Mouse (Mus musculus) liver, embryonic 11.5 days (tissue): ENCODE measurements at regions not wholly inside any gene's neighbourhood (a gene's known extent, or its start where the extent isn't known, plus 50 kb on each side); places are given as distances from the start of the nearest gene placed in this dataset.

Experiments used
- ATAC-seq: fragments of 200-750 bp; cut with Nextera tagmentation; replicated peaks from 2 replicates; pipeline ENCODE4 v1.8.0; 2017; ENCODE audit warnings: moderate number of reproducible peaks, mild to moderate bottlenecking, moderate TSS enrichment, moderate library complexity; ENCODE audit not compliant: low FRiP score
- DNase-seq: peaks from one replicate; pipeline ENCODE4 v3.0.0-alpha.2; 2017; ENCODE audit warnings: low spot score
- H3K27ac ChIP-seq: fragments of 300-500 bp; sonication (generic); 2 replicates; pipeline ENCODE4 v1.5.1; 2014; ENCODE audit warnings: mild to moderate bottlenecking, low read depth, low read length, control low read depth
- H3K27me3 ChIP-seq: fragments of 300-500 bp; sonication (generic); replicated peaks from 2 replicates; pipeline ENCODE4 v1.6.1; 2014; ENCODE audit warnings: low read length, mixed read lengths; ENCODE audit not compliant: control insufficient read depth, insufficient read depth
- H3K36me3 ChIP-seq: fragments of 300-500 bp; sonication (generic); 2 replicates; pipeline ENCODE4 v1.6.1; 2014; ENCODE audit warnings: mild to moderate bottlenecking, low read length, moderate library complexity, mixed read lengths; ENCODE audit not compliant: control insufficient read depth, insufficient read depth
- H3K4me1 ChIP-seq: fragments of 300-500 bp; sonication (generic); replicated peaks from 2 replicates; pipeline ENCODE4 v1.6.1; 2014; ENCODE audit warnings: low read length, mixed read lengths; ENCODE audit not compliant: control insufficient read depth, insufficient read depth
- H3K4me2 ChIP-seq: fragments of 300-500 bp; sonication (generic); 2 replicates; pipeline ENCODE4 v1.6.1; 2014; ENCODE audit warnings: mild to moderate bottlenecking, control low read depth, moderate library complexity
- H3K4me3 ChIP-seq: fragments of 300-500 bp; sonication (generic); 2 replicates; pipeline ENCODE4 v1.5.1; 2014; ENCODE audit warnings: low read depth, low read length, control low read depth
- H3K9ac ChIP-seq: fragments of 300-500 bp; sonication (generic); 2 replicates; pipeline ENCODE4 v1.6.1; 2014; ENCODE audit warnings: low read depth, low read length, control low read depth
- H3K9me3 ChIP-seq: fragments of 300-500 bp; sonication (generic); 2 replicates; pipeline ENCODE4 v1.6.1; 2016; ENCODE audit warnings: low read length, inconsistent platforms, mixed read lengths; ENCODE audit not compliant: control insufficient read depth
- WGBS: fragments of 180-500 bp; shearing (Covaris S2); extraction: QIAGEN DNeasy Blood & Tissue Kit; methylation state at CpG from one replicate; pipeline ENCODE4 v1.1.7; 2014; 5-methylcytosine and 5-hydroxymethylcytosine counted together

- WGBS, result 87% methylated on average over 9 of the region's 9 CpGs
These were observed 85.6 kb upstream of the Sox5 start for GRCm38 (mm10) chr6:144867333-144867732.

GRCm38 (mm10) chr6:144864026-144864425, 82.2 kb upstream of the Sox5 start:
- no peak overlapping the region for H3K4me2 ChIP-seq

More at GRCm38 (mm10) chr6:144867333-144867732, 85.6 kb upstream of the Sox5 start:
- no peak overlapping the region for H3K9ac ChIP-seq
- no peaks in the 10 kb centered on the region for H3K4me1 ChIP-seq
- H3K9me3 ChIP-seq, result no peaks in the 10 kb centered on the region
- DNase-seq, result no peak
- H3K27ac ChIP-seq, result no peak overlapping the region
- H3K4me2 ChIP-seq, result no peak overlapping the region
- no peak overlapping the region for H3K4me3 ChIP-seq
- no peak for ATAC-seq
- H3K36me3 ChIP-seq, result no peaks in the 10 kb centered on the region
- H3K27me3 ChIP-seq, result no peaks in the 10 kb centered on the region

GRCm38 (mm10) chr6:144863430-144863994, 81.7 kb upstream of the Sox5 start:
- Histone ChIP-seq H3K27me3 (no peaks in the 10 kb centered on the region), H3K36me3 (no peaks in the 10 kb centered on the region), H3K9ac (no peak overlapping the region), H3K4me1 (no peaks in the 10 kb centered on the region), H3K4me2 (no peak overlapping the region), H3K4me3 (no peak overlapping the region), H3K27ac (no peak overlapping the region), H3K9me3 (no peaks in the 10 kb centered on the region)
- DNase-seq (no peak), ATAC-seq (no peak; the same call in 1 of the 2 replicates)
- WGBS, result 75% methylated on average over 3 of the region's 3 CpGs

More at GRCm38 (mm10) chr6:144864026-144864425, 82.2 kb upstream of the Sox5 start:
- no peaks in the 10 kb centered on the region for H3K4me1 ChIP-seq
- no peak overlapping the region for H3K4me3 ChIP-seq
- DNase-seq (no peak), ATAC-seq (no peak)
- no peak overlapping the region for H3K9ac ChIP-seq
- 81% methylated on average over 6 of the region's 6 CpGs for WGBS
- no peaks in the 10 kb centered on the region for H3K9me3 ChIP-seq
- H3K36me3 ChIP-seq, result no peaks in the 10 kb centered on the region
- no peaks in the 10 kb centered on the region for H3K27me3 ChIP-seq
- H3K27ac ChIP-seq, result no peak overlapping the region

- 69% methylated on average over 3 of the region's 3 CpGs for WGBS
- DNase-seq, result no peak
- H3K27me3 ChIP-seq, result no peaks in the 10 kb centered on the region
These were observed 59.7 kb upstream of the Sox5 start for GRCm38 (mm10) chr6:144841510-144841909.

GRCm38 (mm10) chr6:144839383-144839782, 57.6 kb upstream of the Sox5 start:
- H3K9ac ChIP-seq, result no peak overlapping the region
- ATAC-seq (no peak), DNase-seq (no peak)
- H3K36me3 ChIP-seq, result no peaks in the 10 kb centered on the region
- H3K4me1 ChIP-seq, result no peaks in the 10 kb centered on the region
- H3K27me3 ChIP-seq, result no peaks in the 10 kb centered on the region
- no peaks in the 10 kb centered on the region for H3K9me3 ChIP-seq
- H3K4me3 ChIP-seq, result no peak overlapping the region
- H3K4me2 ChIP-seq, result no peak overlapping the region
- no peak overlapping the region for H3K27ac ChIP-seq
- WGBS, result 86% methylated on average over 1 of the region's 1 CpGs

More at GRCm38 (mm10) chr6:144841510-144841909, 59.7 kb upstream of the Sox5 start:
- Histone ChIP-seq H3K4me1 (no peaks in the 10 kb centered on the region), H3K4me2 (no peak overlapping the region), H3K9me3 (no peaks in the 10 kb centered on the region), H3K9ac (no peak overlapping the region), H3K36me3 (no peaks in the 10 kb centered on the region), H3K27ac (no peak overlapping the region), H3K4me3 (no peak overlapping the region)
- no peak for ATAC-seq

GRCm38 (mm10) chr6:144834323-144835183, 52.8 kb upstream of the Sox5 start:
- no peak overlapping the region for H3K4me2 ChIP-seq
- no peaks in the 10 kb centered on the region for H3K27me3 ChIP-seq
- no peaks in the 10 kb centered on the region for H3K36me3 ChIP-seq
- no peak overlapping the region for H3K9ac ChIP-seq
- WGBS, result 77% methylated on average over 19 of the region's 19 CpGs
- no peaks in the 10 kb centered on the region for H3K4me1 ChIP-seq
- no peaks in the 10 kb centered on the region for H3K9me3 ChIP-seq
- no peak for ATAC-seq
- no peak overlapping the region for H3K4me3 ChIP-seq
- H3K27ac ChIP-seq, result no peak overlapping the region
- no peak for DNase-seq
